Mouse (Mus musculus): ENCODE data around the gene Macf1. TPM values are rescaled to one million over a fixed set of nuclear protein-coding genes. Genes with fewer than 3 reads are reported as not detected.

The Macf1 gene
- polyA plus RNA-seq, 1 experiment = 62.9 TPM

GRCm38 (mm10) chr4:123393004-123393403 is 291.2 kb downstream of the Macf1 start:
- 90% methylated on average over 3 of the region's 3 CpGs for WGBS
- DNase-seq = no peak

GRCm38 (mm10) chr4:123392187-123392586 is 292.0 kb downstream of the Macf1 start:
- no peak for DNase-seq
- peaks cover 18% of the 10 kb centered on the region for H3K36me3 ChIP-seq (ENCODE audit: control insufficient read depth, insufficient read depth, low read length)
- WGBS = 100% methylated on average over 1 of the region's 1 CpGs

More at GRCm38 (mm10) chr4:123393004-123393403, 291.2 kb downstream of the Macf1 start:
- TF ChIP-seq CTCF (conservative IDR thresholded peaks at IDR 0.05; ENCODE audit: insufficient read depth, insufficient read length, low read depth, low read length) = no peak
- TF ChIP-seq POLR2A (IDR thresholded peaks at IDR 0.05; ENCODE audit: low read depth, low read length) = no peak
- no peaks in the 10 kb centered on the region for H3K27me3 ChIP-seq (replicated peaks; ENCODE audit: control insufficient read depth, insufficient read depth, low read length)
- no peak overlapping the region for H3K4me3 ChIP-seq (ENCODE audit: insufficient read depth, low read depth, low read length)
- no peak overlapping the region for H3K27ac ChIP-seq (ENCODE audit: insufficient read depth, low read depth, low read length)
- H3K36me3 ChIP-seq (ENCODE audit: control insufficient read depth, insufficient read depth, low read length) = peaks cover 21% of the 10 kb centered on the region
- H3K4me1 ChIP-seq (ENCODE audit: control insufficient read depth, insufficient read depth, low read length) = no peaks in the 10 kb centered on the region

GRCm38 (mm10) chr4:123385028-123385427 is 299.1 kb downstream of the Macf1 start:
- 59% methylated on average over 1 of the region's 1 CpGs for WGBS
- H3K4me3 ChIP-seq (ENCODE audit: insufficient read depth, low read depth, low read length) = no peak overlapping the region
- H3K27ac ChIP-seq (ENCODE audit: insufficient read depth, low read depth, low read length) = no peak overlapping the region
- no peak for DNase-seq
- TF ChIP-seq POLR2A (IDR thresholded peaks at IDR 0.05; ENCODE audit: low read depth, low read length) (no peak), CTCF (conservative IDR thresholded peaks at IDR 0.05; ENCODE audit: insufficient read depth, insufficient read length, low read depth, low read length) (no peak)
- no peaks in the 10 kb centered on the region for H3K27me3 ChIP-seq (replicated peaks; ENCODE audit: control insufficient read depth, insufficient read depth, low read length)
- peaks cover 31% of the 10 kb centered on the region for H3K36me3 ChIP-seq (ENCODE audit: control insufficient read depth, insufficient read depth, low read length)
- H3K4me1 ChIP-seq (ENCODE audit: control insufficient read depth, insufficient read depth, low read length) = no peaks in the 10 kb centered on the region

More at GRCm38 (mm10) chr4:123392187-123392586, 292.0 kb downstream of the Macf1 start:
- Histone ChIP-seq H3K4me1 (ENCODE audit: control insufficient read depth, insufficient read depth, low read length) (no peaks in the 10 kb centered on the region), H3K27ac (ENCODE audit: insufficient read depth, low read depth, low read length) (no peak overlapping the region), H3K4me3 (ENCODE audit: insufficient read depth, low read depth, low read length) (no peak overlapping the region), H3K27me3 (replicated peaks; ENCODE audit: control insufficient read depth, insufficient read depth, low read length) (no peaks in the 10 kb centered on the region)
- TF ChIP-seq POLR2A (IDR thresholded peaks at IDR 0.05; ENCODE audit: low read depth, low read length) = no peak
- peak; percentile 61 for TF ChIP-seq CTCF (conservative IDR thresholded peaks at IDR 0.05; ENCODE audit: insufficient read depth, insufficient read length, low read depth, low read length)

DNA sequence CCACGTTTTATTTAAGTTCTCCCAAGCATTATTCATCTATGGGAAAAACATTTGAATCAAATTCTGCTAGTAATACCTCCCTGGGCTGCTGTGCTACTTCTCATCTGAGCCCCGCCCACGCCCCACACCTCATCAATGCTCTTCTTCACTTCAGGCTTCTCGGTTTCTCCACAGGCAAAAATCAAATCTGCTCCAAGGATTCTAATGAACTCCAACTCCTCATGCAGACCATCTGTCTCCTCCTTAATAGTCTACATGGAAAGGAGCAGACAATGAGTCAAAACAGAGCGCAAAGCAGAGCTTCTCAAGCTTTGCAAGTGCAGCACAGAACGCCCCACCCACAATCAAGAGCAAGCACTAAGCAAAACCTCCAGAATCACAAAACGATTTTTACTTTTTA is 301.0 kb downstream of the Macf1 start:
- Histone ChIP-seq H3K4me1 (ENCODE audit: control insufficient read depth, insufficient read depth, low read length) (no peaks in the 10 kb centered on the region), H3K36me3 (ENCODE audit: control insufficient read depth, insufficient read depth, low read length) (peaks cover 30% of the 10 kb centered on the region), H3K27me3 (replicated peaks; ENCODE audit: control insufficient read depth, insufficient read depth, low read length) (no peaks in the 10 kb centered on the region), H3K4me3 (ENCODE audit: insufficient read depth, low read depth, low read length) (no peak overlapping the region), H3K27ac (ENCODE audit: insufficient read depth, low read depth, low read length) (no peak overlapping the region)
- TF ChIP-seq CTCF (conservative IDR thresholded peaks at IDR 0.05; ENCODE audit: insufficient read depth, insufficient read length, low read depth, low read length) (no peak), POLR2A (IDR thresholded peaks at IDR 0.05; ENCODE audit: low read depth, low read length) (no peak)
- 92% methylated on average over 7 of the region's 7 CpGs for WGBS
- DNase-seq = no peak

- TF ChIP-seq CTCF (conservative IDR thresholded peaks at IDR 0.05; ENCODE audit: insufficient read depth, insufficient read length, low read depth, low read length) (no peak), POLR2A (IDR thresholded peaks at IDR 0.05; ENCODE audit: low read depth, low read length) (no peak)
- 84% methylated on average over 4 of the region's 4 CpGs for WGBS
- peak; percentile 14 for DNase-seq
- Histone ChIP-seq H3K4me1 (ENCODE audit: control insufficient read depth, insufficient read depth, low read length) (no peaks in the 10 kb centered on the region), H3K27ac (ENCODE audit: insufficient read depth, low read depth, low read length) (no peak overlapping the region), H3K4me3 (ENCODE audit: insufficient read depth, low read depth, low read length) (no peak overlapping the region), H3K27me3 (replicated peaks; ENCODE audit: control insufficient read depth, insufficient read depth, low read length) (no peaks in the 10 kb centered on the region), H3K36me3 (ENCODE audit: control insufficient read depth, insufficient read depth, low read length) (peaks cover 31% of the 10 kb centered on the region)
Measured at GRCm38 (mm10) chr4:123382051-123382450, 302.1 kb downstream of the Macf1 start.

DNA sequence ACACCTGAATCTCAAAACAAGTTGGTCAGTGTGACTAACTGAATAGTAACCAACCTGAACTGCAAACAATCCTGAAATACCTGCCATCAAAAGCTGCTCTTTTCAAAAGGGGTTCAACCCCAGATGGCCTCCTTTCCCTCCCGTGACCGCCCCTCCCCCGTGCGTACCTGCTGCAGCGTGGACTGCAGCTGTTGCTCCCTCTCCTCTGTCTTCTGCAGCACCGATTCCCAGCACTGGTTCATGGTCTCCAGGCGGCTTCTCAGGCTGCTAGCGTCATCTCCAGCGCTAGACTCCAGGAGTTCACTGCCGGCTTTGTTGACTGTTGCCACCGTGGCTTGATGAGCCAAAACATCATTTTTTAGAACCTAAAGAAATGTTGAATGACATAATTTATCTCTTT is 302.6 kb downstream of the Macf1 start:
- WGBS = 91% methylated on average over 11 of the region's 11 CpGs
- H3K4me1 ChIP-seq (ENCODE audit: control insufficient read depth, insufficient read depth, low read length) = no peaks in the 10 kb centered on the region
- no peaks in the 10 kb centered on the region for H3K27me3 ChIP-seq (replicated peaks; ENCODE audit: control insufficient read depth, insufficient read depth, low read length)
- TF ChIP-seq POLR2A (IDR thresholded peaks at IDR 0.05; ENCODE audit: low read depth, low read length) = no peak
- TF ChIP-seq CTCF (conservative IDR thresholded peaks at IDR 0.05; ENCODE audit: insufficient read depth, insufficient read length, low read depth, low read length) = no peak
- H3K4me3 ChIP-seq (ENCODE audit: insufficient read depth, low read depth, low read length) = no peak overlapping the region
- peaks cover 33% of the 10 kb centered on the region for H3K36me3 ChIP-seq (ENCODE audit: control insufficient read depth, insufficient read depth, low read length)
- no peak overlapping the region for H3K27ac ChIP-seq (ENCODE audit: insufficient read depth, low read depth, low read length)
- DNase-seq = no peak

DNA sequence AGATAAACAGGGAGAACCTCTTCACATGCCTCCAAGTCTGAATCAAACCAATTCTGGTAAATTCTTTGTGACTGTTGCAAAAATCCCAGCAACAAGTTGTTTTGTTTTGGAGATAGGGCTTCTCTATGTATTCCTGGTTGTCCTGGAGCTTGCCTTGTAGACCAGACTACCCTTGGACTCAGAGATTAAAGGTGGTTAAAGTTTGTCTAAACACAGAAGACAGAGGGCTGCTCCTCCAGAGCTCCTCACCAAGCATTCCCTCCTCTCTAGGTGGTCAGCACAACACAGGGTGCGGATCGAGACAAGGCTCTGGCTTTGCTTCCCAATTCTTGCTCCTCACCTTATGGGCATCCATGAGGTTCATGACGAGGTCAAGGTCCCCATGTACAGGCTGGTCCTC is 308.1 kb downstream of the Macf1 start:
- Histone ChIP-seq H3K4me1 (ENCODE audit: control insufficient read depth, insufficient read depth, low read length) (peaks cover 12% of the 10 kb centered on the region), H3K4me3 (ENCODE audit: insufficient read depth, low read depth, low read length) (no peak overlapping the region), H3K27ac (ENCODE audit: insufficient read depth, low read depth, low read length) (peak overlapping the region; percentile 34; the same call in 1 of the 2 replicates), H3K36me3 (ENCODE audit: control insufficient read depth, insufficient read depth, low read length) (peaks cover 17% of the 10 kb centered on the region), H3K27me3 (replicated peaks; ENCODE audit: control insufficient read depth, insufficient read depth, low read length) (no peaks in the 10 kb centered on the region)
- DNase-seq = peak; percentile 70
- TF ChIP-seq CTCF (conservative IDR thresholded peaks at IDR 0.05; ENCODE audit: insufficient read depth, insufficient read length, low read depth, low read length) (no peak), POLR2A (IDR thresholded peaks at IDR 0.05; ENCODE audit: low read depth, low read length) (no peak)
- 63% methylated on average over 3 of the region's 3 CpGs for WGBS
